Mouse (Mus musculus): ENCODE results near the gene Pcyt1a. TPM values are rescaled to one million over a fixed set of nuclear protein-coding genes. Genes with fewer than 3 reads are reported as not detected.

Pcyt1a gene
- total RNA-seq (2021) (10 to 100 TPM; 89.9 to 91.2 TPM), polyA plus RNA-seq (2012; rRNA removed) (24.5 and 42.2 TPM in 2 replicates)
- long read RNA-seq, full-length matches to known transcripts = 8 of 18 reads
- long read RNA-seq, partial matches to known transcripts = 2 of 18 reads
- long read RNA-seq, other reads (novel, unspliced or antisense) = 8 of 18 reads

GRCm38 (mm10) chr16:32430474-32431046, at the start of gene Pcyt1a:
Gene Pcyt1a (plus strand): TSS chr16:32430921.
- peak; percentile 94 for DNase-seq

GRCm38 (mm10) chr16:32382901-32383300, 47.8 kb upstream of the Pcyt1a start:
- DNase-seq = no peak

GRCm38 (mm10) chr16:32384885-32385284, 45.8 kb upstream of the Pcyt1a start:
- no peak for DNase-seq

GRCm38 (mm10) chr16:32386826-32387225, 43.9 kb upstream of the Pcyt1a start:
- DNase-seq = no peak

GRCm38 (mm10) chr16:32389049-32389448, 41.7 kb upstream of the Pcyt1a start:
- DNase-seq = no peak

- DNase-seq = no peak
Measured at GRCm38 (mm10) chr16:32389841-32390240, 40.9 kb upstream of the Pcyt1a start.

- DNase-seq = no peak
Measured at GRCm38 (mm10) chr16:32390882-32391281, 39.8 kb upstream of the Pcyt1a start.

- DNase-seq = no peak
Measured at GRCm38 (mm10) chr16:32395679-32396540, 34.8 kb upstream of the Pcyt1a start.

- no peak for DNase-seq
Measured at GRCm38 (mm10) chr16:32396541-32396835, 34.2 kb upstream of the Pcyt1a start.

GRCm38 (mm10) chr16:32398206-32398605, 32.5 kb upstream of the Pcyt1a start:
- DNase-seq = peak; percentile 65

- peak; percentile 40 for DNase-seq
Measured at GRCm38 (mm10) chr16:32400267-32400666, 30.5 kb upstream of the Pcyt1a start, which contains the start of gene Tm4sf19. Gene Tm4sf19 (plus strand): TSS chr16:32400506.

- DNase-seq = no peak
Measured at GRCm38 (mm10) chr16:32401335-32401965, 29.3 kb upstream of the Pcyt1a start.

GRCm38 (mm10) chr16:32402818-32403217, 27.9 kb upstream of the Pcyt1a start:
- no peak for DNase-seq

GRCm38 (mm10) chr16:32405716-32406115, 25.0 kb upstream of the Pcyt1a start:
- DNase-seq = no peak

GRCm38 (mm10) chr16:32406671-32407070, 24.1 kb upstream of the Pcyt1a start:
- no peak for DNase-seq

- DNase-seq = no peak
Measured at GRCm38 (mm10) chr16:32407730-32408129, 23.0 kb upstream of the Pcyt1a start.

GRCm38 (mm10) chr16:32417457-32417856, 13.3 kb upstream of the Pcyt1a start:
- no peak for DNase-seq

- peak; percentile 96 for DNase-seq
Measured at GRCm38 (mm10) chr16:32419517-32420483, 10.9 kb upstream of the Pcyt1a start, which contains the start of gene Tctex1d2. Gene Tctex1d2 (plus strand): TSS chr16:32419702.

- DNase-seq = no peak
Measured at GRCm38 (mm10) chr16:32427506-32427905, 3.2 kb upstream of the Pcyt1a start.

GRCm38 (mm10) chr16:32431047-32431591, 398 bp downstream of the Pcyt1a start:
- DNase-seq = no peak

- no peak for DNase-seq
Measured at GRCm38 (mm10) chr16:32431926-32432325, 1.2 kb downstream of the Pcyt1a start.
